Mouse (Mus musculus) kidney, adult 2 months (tissue): ENCODE measurements around the gene Tnf. TPM values are rescaled to one million over a fixed set of nuclear protein-coding genes. Genes with fewer than 3 reads are reported as not detected.

Source experiments
- DNase-seq: peaks from one replicate; pipeline ENCODE4 v3.0.0; 2021
- H3K27ac ChIP-seq: fragments of 200-500 bp; 2 replicates; pipeline ENCODE4 v1.5.1; 2012; ENCODE audit warnings: low read depth, low read length, control low read depth, inconsistent platforms; ENCODE audit not compliant: insufficient read depth
- H3K27me3 ChIP-seq: fragments of 200-500 bp; replicated peaks from 2 replicates; pipeline ENCODE4 v1.6.1; 2012; ENCODE audit warnings: mild to moderate bottlenecking, moderate library complexity, low read length, inconsistent platforms; ENCODE audit not compliant: control insufficient read depth, insufficient read depth
- H3K36me3 ChIP-seq: fragments of 200-500 bp; 2 replicates; pipeline ENCODE4 v1.6.1; 2012; ENCODE audit warnings: mild to moderate bottlenecking, moderate library complexity, low read length, inconsistent platforms; ENCODE audit not compliant: control insufficient read depth, insufficient read depth
- H3K4me1 ChIP-seq: fragments of 200-500 bp; 2 replicates; pipeline ENCODE4 v1.6.1; 2011; ENCODE audit warnings: low read length; ENCODE audit not compliant: control insufficient read depth, insufficient read depth
- H3K4me3 ChIP-seq: fragments of 200-500 bp; 2 replicates; pipeline ENCODE4 v1.5.1; 2011; ENCODE audit warnings: mild to moderate bottlenecking, low read depth, low read length, control low read depth; ENCODE audit not compliant: insufficient read depth
- CTCF ChIP-seq: fragments of 200-500 bp; conservative IDR thresholded peaks from 2 replicates; pipeline ENCODE4 v1.5.1; 2011; ENCODE audit warnings: low read depth, mild to moderate bottlenecking, control low read depth, low read length, moderate library complexity, mixed read lengths; ENCODE audit not compliant: insufficient read depth, insufficient read length
- POLR2A ChIP-seq: fragments of 200-500 bp; IDR thresholded peaks from one replicate; pipeline ENCODE4 v1.6.1; 2011; ENCODE audit warnings: low read depth, low read length, control low read depth
- WGBS: fragments of 180-500 bp; shearing (Covaris S2); methylation state at CpG from one replicate; pipeline ENCODE4 v1.1.7; 2018; 5-methylcytosine and 5-hydroxymethylcytosine counted together
- polyA plus RNA-seq: library from polyadenylated mRNA; depleted of rRNA; stranded (reverse); fragments of >200 nt; gene quantifications from 2 replicates; pipeline ENCODE4 v1.2.3, GENCODE M21; 2012

Tnf gene
- polyA plus RNA-seq, 1 experiment = 0.94 TPM

GRCm38 (mm10) chr17:35233114-35233980 lies 31.5 kb upstream of the Tnf start, which contains the start of gene Atp6v1g2:
Gene Atp6v1g2 (plus strand): TSS chr17:35233660.
- 41% methylated on average over 18 of the region's 18 CpGs for WGBS

GRCm38 (mm10) chr17:35232659-35233058 lies 30.9 kb upstream of the Tnf start:
- Histone ChIP-seq H3K4me3 (no peak overlapping the region), H3K4me1 (peaks cover 4% of the 10 kb centered on the region; the same call in 1 of the 2 replicates), H3K27me3 (no peaks in the 10 kb centered on the region), H3K36me3 (no peaks in the 10 kb centered on the region), H3K27ac (peak overlapping the region; percentile 47; the same call in 1 of the 2 replicates)
- WGBS = 60% methylated on average over 5 of the region's 5 CpGs
- no peak for DNase-seq
- TF ChIP-seq CTCF (no peak), POLR2A (no peak)

More at GRCm38 (mm10) chr17:35233114-35233980, 31.5 kb upstream of the Tnf start, which contains the start of gene Atp6v1g2:
- Histone ChIP-seq H3K27me3 (no peaks in the 10 kb centered on the region), H3K36me3 (no peaks in the 10 kb centered on the region), H3K27ac (peak within 1 kb of the TSS; percentile 47), H3K4me1 (peaks cover 4% of the 10 kb centered on the region; the same call in 1 of the 2 replicates), H3K4me3 (no peak within 1 kb of the TSS)
- DNase-seq = peak; percentile 59
- no peak for TF ChIP-seq POLR2A

- DNase-seq = peak; percentile 84
- Histone ChIP-seq H3K27ac (no peak overlapping the region), H3K4me3 (no peak overlapping the region), H3K36me3 (no peaks in the 10 kb centered on the region), H3K4me1 (peaks cover 4% of the 10 kb centered on the region; the same call in 1 of the 2 replicates), H3K27me3 (no peaks in the 10 kb centered on the region)
- peak; percentile 89 for TF ChIP-seq CTCF
- no peak for TF ChIP-seq POLR2A
- 6% methylated on average over 12 of the region's 12 CpGs for WGBS
Observed at GRCm38 (mm10) chr17:35232043-35232442, 30.2 kb upstream of the Tnf start.

- DNase-seq = no peak
- no peak overlapping the region for H3K27ac ChIP-seq
- no peaks in the 10 kb centered on the region for H3K36me3 ChIP-seq
- H3K4me1 ChIP-seq = peaks cover 4% of the 10 kb centered on the region; the same call in 1 of the 2 replicates
- 91% methylated on average over 10 of the region's 10 CpGs for WGBS
- no peaks in the 10 kb centered on the region for H3K27me3 ChIP-seq
- H3K4me3 ChIP-seq = no peak overlapping the region
- TF ChIP-seq POLR2A (no peak), CTCF (no peak)
Observed at GRCm38 (mm10) chr17:35231022-35231421, 29.2 kb upstream of the Tnf start.

- no peak overlapping the region for H3K27ac ChIP-seq
- WGBS = 72% methylated on average over 14 of the region's 14 CpGs
- no peak overlapping the region for H3K4me3 ChIP-seq
- no peaks in the 10 kb centered on the region for H3K4me1 ChIP-seq
- no peak for TF ChIP-seq POLR2A
- TF ChIP-seq CTCF = no peak
- DNase-seq = no peak
- H3K27me3 ChIP-seq = no peaks in the 10 kb centered on the region
- H3K36me3 ChIP-seq = no peaks in the 10 kb centered on the region
Observed at GRCm38 (mm10) chr17:35226561-35227046, 24.8 kb upstream of the Tnf start.

- Histone ChIP-seq H3K27me3 (no peaks in the 10 kb centered on the region), H3K36me3 (no peaks in the 10 kb centered on the region; the same call in 1 of the 2 replicates), H3K4me1 (no peaks in the 10 kb centered on the region), H3K27ac (no peak overlapping the region), H3K4me3 (no peak overlapping the region)
- no peak for DNase-seq
- TF ChIP-seq POLR2A (no peak), CTCF (no peak)
- 85% methylated on average over 5 of the region's 5 CpGs for WGBS
Observed at GRCm38 (mm10) chr17:35225456-35225855, 23.6 kb upstream of the Tnf start.

- H3K27ac ChIP-seq = no peak overlapping the region
- no peak for DNase-seq
- H3K36me3 ChIP-seq = no peaks in the 10 kb centered on the region; the same call in 1 of the 2 replicates
- no peak for TF ChIP-seq POLR2A
- TF ChIP-seq CTCF = no peak
- no peak overlapping the region for H3K4me3 ChIP-seq
- no peaks in the 10 kb centered on the region for H3K4me1 ChIP-seq
- H3K27me3 ChIP-seq = no peaks in the 10 kb centered on the region
- 95% methylated on average over 4 of the region's 4 CpGs for WGBS
Observed at GRCm38 (mm10) chr17:35224641-35225040, 22.8 kb upstream of the Tnf start.
